Mouse (Mus musculus) ES-E14 (cell line): ENCODE data around the gene Atp11c. TPM values are rescaled to one million over a fixed set of nuclear protein-coding genes. Genes with fewer than 3 reads are reported as not detected.

Source experiments
- DNase-seq: peaks from one replicate; pipeline ENCODE4 v3.0.0-alpha.2; 2013; ENCODE audit warnings: low read depth, low spot score
- H3K27ac ChIP-seq: 2 replicates; pipeline ENCODE4 v1.5.1; 2012; ENCODE audit warnings: low read depth, mild to moderate bottlenecking, low read length, moderate library complexity, mixed read lengths; ENCODE audit not compliant: poor library complexity, insufficient read depth, severe bottlenecking
- H3K36me3 ChIP-seq: 2 replicates; pipeline ENCODE4 v1.6.1; 2012; ENCODE audit warnings: mild to moderate bottlenecking, low read length, moderate library complexity, mixed read lengths; ENCODE audit not compliant: control insufficient read depth, poor library complexity, insufficient read depth, severe bottlenecking
- H3K4me1 ChIP-seq, 2 experiments: fragments of 150-350 bp in 1 of 2; sonication (generic) in 1 of 2; 2 replicates each; pipeline ENCODE4 v1.6.1; 2012; ENCODE audit warnings: low read length in 2 of 2, mild to moderate bottlenecking in 1 of 2, mixed read lengths in 1 of 2; ENCODE audit not compliant: control insufficient read depth in 2 of 2, insufficient read depth in 2 of 2, poor library complexity in 1 of 2
- H3K4me3 ChIP-seq, 2 experiments: fragments of 150-350 bp in 1 of 2; sonication (generic) in 1 of 2; 2 replicates each; pipeline ENCODE4 v1.5.1; 2012; ENCODE audit warnings: low read length in 2 of 2, low read depth in 1 of 2, mild to moderate bottlenecking in 1 of 2, mixed read lengths in 1 of 2; ENCODE audit not compliant: insufficient read depth in 1 of 2, poor library complexity in 1 of 2, severe bottlenecking in 1 of 2
- H3K9ac ChIP-seq: 2 replicates; pipeline ENCODE4 v1.6.1; 2012; ENCODE audit warnings: low read depth, mild to moderate bottlenecking, low read length, mixed read lengths; ENCODE audit not compliant: poor library complexity, insufficient read depth, severe bottlenecking
- H3K9me3 ChIP-seq: fragments of 150-350 bp; sonication (generic); 2 replicates; pipeline ENCODE4 v1.6.1; 2012; ENCODE audit warnings: low read depth, mild to moderate bottlenecking, low read length; ENCODE audit not compliant: control insufficient read depth, insufficient read depth
- CHD2 ChIP-seq: IDR thresholded peaks from 2 replicates; pipeline ENCODE4 v1.6.1; 2014; ENCODE audit warnings: mild to moderate bottlenecking, low read depth, low read length, inconsistent platforms
- HCFC1 ChIP-seq: IDR thresholded peaks from 2 replicates; pipeline ENCODE4 v1.6.1; 2012; ENCODE audit warnings: low read length, inconsistent platforms, borderline replicate concordance; ENCODE audit not compliant: insufficient read depth
- MAFK ChIP-seq: IDR thresholded peaks from 2 replicates; pipeline ENCODE4 v1.6.1; 2014; ENCODE audit warnings: mild to moderate bottlenecking, low read depth, low read length, inconsistent platforms; ENCODE audit not compliant: insufficient read depth
- ZC3H11A ChIP-seq: IDR thresholded peaks from 2 replicates; pipeline ENCODE4 v1.6.1; 2012; ENCODE audit warnings: low read depth, mild to moderate bottlenecking, inconsistent platforms, low read length, borderline replicate concordance
- ZNF384 ChIP-seq: IDR thresholded peaks from 2 replicates; pipeline ENCODE4 v1.6.1; 2012; ENCODE audit warnings: low read depth, low read length, inconsistent platforms
- in situ Hi-C, 2 experiments: fragments of 600-800 bp; cut with MboI; formaldehyde crosslinking; loops; one replicate each; pipeline ENCODE4 v1.15.1; 2025; ENCODE audit warnings: low sequenced_read_pairs in 2 of 2, inconsistent platforms in 1 of 2; ENCODE audit not compliant: unreplicated experiment in 2 of 2
- total RNA-seq: library from RNA; depleted of rRNA; stranded (reverse); fragments of 300-350 nt; gene quantifications from 2 replicates; pipeline ENCODE4 v1.2.3, GENCODE M21; 2012

Gene Atp11c
- total RNA-seq, 1 experiment = 12.4 TPM

GRCm38 (mm10) chrX:60547444-60548304 is 44.8 kb downstream of the Atp11c start:
- no peaks in the 10 kb centered on the region for H3K9me3 ChIP-seq
- peak overlapping the region; percentile 81 for H3K9ac ChIP-seq
- TF ChIP-seq CHD2 = no peak
- no peak for TF ChIP-seq MAFK
- TF ChIP-seq HCFC1 = no peak
- TF ChIP-seq ZNF384 = no peak
- no peak for TF ChIP-seq ZC3H11A
- peak overlapping the region; percentile 58 to 93; a peak in 3 of 4 replicates for H3K4me3 ChIP-seq
- no peaks in the 10 kb centered on the region for H3K36me3 ChIP-seq
- in situ Hi-C loops = no loop called here
- H3K27ac ChIP-seq = no peak overlapping the region
- DNase-seq = peak; percentile 3
- H3K4me1 ChIP-seq = no peaks in the 10 kb centered on the region; a peak in 1 of 4 replicates

DNA sequence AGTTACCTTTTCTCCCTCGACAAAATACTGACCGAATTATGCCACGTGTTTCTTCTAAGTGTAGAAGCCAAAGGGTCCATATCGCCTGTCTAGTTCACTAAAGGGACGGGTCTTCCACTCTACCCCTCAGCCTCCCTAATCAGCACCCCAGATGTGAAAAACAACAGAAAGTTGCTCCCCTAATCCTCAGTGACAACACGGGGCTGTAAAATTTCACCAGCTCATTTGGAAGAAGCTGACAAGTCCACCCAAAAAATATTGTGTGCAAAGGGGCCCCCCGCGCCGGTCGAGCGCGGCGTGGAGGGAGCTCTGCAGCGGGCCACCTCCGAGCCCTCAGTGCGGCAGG is 45.4 kb downstream of the Atp11c start:
- Histone ChIP-seq H3K27ac (no peak overlapping the region), H3K4me3 (peak overlapping the region; percentile 58 to 93), H3K36me3 (no peaks in the 10 kb centered on the region), H3K4me1 (no peaks in the 10 kb centered on the region; a peak in 1 of 4 replicates), H3K9ac (peak overlapping the region; percentile 63), H3K9me3 (no peaks in the 10 kb centered on the region)
- in situ Hi-C loops = no loop called here
- DNase-seq = peak; percentile 6
- TF ChIP-seq MAFK (no peak), ZNF384 (no peak), ZC3H11A (no peak), HCFC1 (no peak), CHD2 (no peak)

- no peak for DNase-seq
- no peak for TF ChIP-seq ZC3H11A
- TF ChIP-seq ZNF384 = no peak
- no peak for TF ChIP-seq HCFC1
- TF ChIP-seq MAFK = no peak
- no peak for TF ChIP-seq CHD2
- no peak overlapping the region for H3K27ac ChIP-seq
- H3K36me3 ChIP-seq = no peaks in the 10 kb centered on the region
- no peak overlapping the region for H3K9ac ChIP-seq
- no peaks in the 10 kb centered on the region; a peak in 1 of 4 replicates for H3K4me1 ChIP-seq
- H3K4me3 ChIP-seq = no peak overlapping the region
- in situ Hi-C loops = no loop called here
- no peaks in the 10 kb centered on the region for H3K9me3 ChIP-seq
Observed at GRCm38 (mm10) chrX:60545906-60546305, 46.6 kb downstream of the Atp11c start.

- H3K4me1 ChIP-seq = no peaks in the 10 kb centered on the region; a peak in 1 of 4 replicates
- no peaks in the 10 kb centered on the region for H3K9me3 ChIP-seq
- TF ChIP-seq HCFC1 = no peak
- DNase-seq = no peak
- H3K27ac ChIP-seq = no peak overlapping the region
- H3K9ac ChIP-seq = no peak overlapping the region
- in situ Hi-C loops = no loop called here
- no peak overlapping the region for H3K4me3 ChIP-seq
- H3K36me3 ChIP-seq = no peaks in the 10 kb centered on the region
Observed at GRCm38 (mm10) chrX:60545444-60545843, 47.1 kb downstream of the Atp11c start.

DNA sequence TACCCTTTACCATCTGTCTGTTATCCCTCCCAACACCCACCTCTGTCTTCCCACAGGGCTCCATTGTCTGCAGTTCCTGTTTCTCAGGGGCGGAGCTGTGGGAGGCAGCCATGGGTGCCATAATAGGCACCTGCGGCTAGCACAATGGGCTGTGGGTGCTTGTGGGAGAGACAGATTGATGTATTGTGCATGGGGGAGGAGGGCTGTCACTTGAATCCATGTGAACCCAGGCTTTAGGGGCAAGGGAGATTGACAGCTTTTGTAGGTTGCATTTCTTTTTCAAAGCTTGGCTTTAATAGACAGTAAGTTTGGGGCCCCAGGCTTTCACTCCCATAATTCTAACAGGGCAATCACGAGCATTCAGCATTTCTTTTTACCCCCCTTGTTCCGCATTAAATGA is 48.4 kb downstream of the Atp11c start:
- no peaks in the 10 kb centered on the region for H3K36me3 ChIP-seq
- H3K4me3 ChIP-seq = no peak overlapping the region
- no peak overlapping the region for H3K27ac ChIP-seq
- in situ Hi-C loops = no loop called here
- no peaks in the 10 kb centered on the region for H3K9me3 ChIP-seq
- no peaks in the 10 kb centered on the region; a peak in 1 of 4 replicates for H3K4me1 ChIP-seq
- TF ChIP-seq ZNF384 (no peak), ZC3H11A (no peak), MAFK (no peak), CHD2 (no peak), HCFC1 (no peak)
- DNase-seq = peak; percentile 3
- no peak overlapping the region for H3K9ac ChIP-seq
